Mouse (Mus musculus): Measurements from ENCODE around the gene 4930412O13Rik. TPM values are rescaled to one million over a fixed set of nuclear protein-coding genes. Genes with fewer than 3 reads are reported as not detected.
A peak's percentile ranks its signal among the peaks of the same experiment; 100 is the strongest.

Gene 4930412O13Rik
- not detected in 2 replicates for polyA plus RNA-seq (2015; fragmentation: Nextera tagmentation; extraction: Ambion mirVana)

- no peak within 1 kb of the TSS for H3K9ac ChIP-seq (replicated peaks)
- no peaks in the 10 kb centered on the region for H3K36me3 ChIP-seq
- no peaks in the 10 kb centered on the region for H3K9me3 ChIP-seq
- peak within 1 kb of the TSS; percentile 6; the same call in 1 of the 2 replicates for H3K4me3 ChIP-seq
- H3K4me1 ChIP-seq = peaks cover 52% of the 10 kb centered on the region
- peaks cover 77% of the 10 kb centered on the region for H3K27me3 ChIP-seq
- H3K4me2 ChIP-seq (replicated peaks) = peak within 1 kb of the TSS; percentile 33
- H3K27ac ChIP-seq (replicated peaks) = no peak within 1 kb of the TSS
- no peak for ATAC-seq (replicated peaks)
- WGBS = under 1% methylated on average over 34 of the region's 35 CpGs
These were observed at the start of gene 4930412O13Rik for GRCm38 (mm10) chr2:9881051-9881591. 4930412O13Rik (plus strand) TSS chr2:9881252.

DNA sequence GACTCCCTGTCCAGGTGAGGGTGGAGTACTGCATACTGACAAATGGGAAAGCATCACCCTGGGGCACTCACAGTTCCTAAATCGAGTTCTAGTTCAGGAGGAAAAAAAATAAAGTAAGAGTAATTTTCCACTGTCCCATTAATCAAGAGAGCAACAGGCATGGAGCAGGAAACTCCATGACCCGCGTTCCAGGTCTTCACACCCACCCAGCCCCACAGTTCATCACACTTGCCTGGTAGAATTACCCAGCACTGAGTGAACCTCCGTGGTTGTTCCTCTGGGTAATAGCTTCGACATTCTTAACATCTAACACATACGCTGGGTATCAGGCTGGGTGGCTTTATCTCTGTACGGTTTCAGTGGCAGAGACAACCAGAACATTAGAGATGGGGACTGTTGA lies 47.3 kb upstream of the 4930412O13Rik start:
- Histone ChIP-seq H3K27me3 (no peaks in the 10 kb centered on the region), H3K27ac (replicated peaks) (no peak overlapping the region), H3K9me3 (no peaks in the 10 kb centered on the region), H3K4me3 (no peak overlapping the region), H3K9ac (replicated peaks) (no peak overlapping the region), H3K4me1 (no peaks in the 10 kb centered on the region), H3K4me2 (replicated peaks) (no peak overlapping the region), H3K36me3 (no peaks in the 10 kb centered on the region)
- 90% methylated on average over 7 of the region's 7 CpGs for WGBS
- ATAC-seq (replicated peaks) = no peak

DNA sequence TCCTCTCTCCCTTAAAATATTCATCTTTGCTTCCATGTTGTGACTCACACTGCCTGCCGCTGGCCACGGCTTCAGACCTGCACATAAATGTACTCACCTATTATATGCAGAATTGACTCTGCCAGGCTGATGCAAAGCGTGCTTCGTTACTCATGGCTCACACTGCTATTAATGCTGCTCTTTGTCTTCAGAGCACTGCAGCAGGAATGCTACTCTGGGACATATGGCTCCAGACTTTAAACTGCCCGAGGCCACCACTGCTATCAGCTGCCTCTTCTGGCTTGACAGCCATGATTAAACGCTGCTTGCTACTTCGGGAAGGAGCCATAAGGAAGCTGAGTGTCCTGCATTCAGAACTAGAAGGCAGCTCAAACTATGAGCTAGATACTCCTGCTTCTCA lies 45.9 kb upstream of the 4930412O13Rik start:
- H3K9ac ChIP-seq (replicated peaks) = no peak overlapping the region
- WGBS = 49% methylated on average over 7 of the region's 7 CpGs
- no peaks in the 10 kb centered on the region for H3K36me3 ChIP-seq
- no peak overlapping the region for H3K4me2 ChIP-seq (replicated peaks)
- no peaks in the 10 kb centered on the region for H3K9me3 ChIP-seq
- no peak overlapping the region for H3K4me3 ChIP-seq
- H3K4me1 ChIP-seq = no peaks in the 10 kb centered on the region
- no peak; the same call in 1 of the 2 replicates for ATAC-seq (replicated peaks)
- H3K27me3 ChIP-seq = no peaks in the 10 kb centered on the region
- no peak overlapping the region for H3K27ac ChIP-seq (replicated peaks)

GRCm38 (mm10) chr2:9852851-9853576 lies 28.0 kb upstream of the 4930412O13Rik start:
- ATAC-seq (replicated peaks) = no peak
- H3K4me2 ChIP-seq (replicated peaks) = no peak overlapping the region
- no peak overlapping the region for H3K9ac ChIP-seq (replicated peaks)

GRCm38 (mm10) chr2:9855861-9856260 lies 25.2 kb upstream of the 4930412O13Rik start:
- no peak overlapping the region for H3K9ac ChIP-seq (replicated peaks)
- no peaks in the 10 kb centered on the region for H3K36me3 ChIP-seq
- no peaks in the 10 kb centered on the region for H3K27me3 ChIP-seq
- no peak overlapping the region for H3K27ac ChIP-seq (replicated peaks)
- H3K4me1 ChIP-seq = no peaks in the 10 kb centered on the region
- H3K4me3 ChIP-seq = no peak overlapping the region
- WGBS = 19% methylated on average over 3 of the region's 4 CpGs
- ATAC-seq (replicated peaks) = no peak
- H3K4me2 ChIP-seq (replicated peaks) = no peak overlapping the region
- no peaks in the 10 kb centered on the region for H3K9me3 ChIP-seq

More at GRCm38 (mm10) chr2:9852851-9853576, 28.0 kb upstream of the 4930412O13Rik start:
- Histone ChIP-seq H3K27ac (replicated peaks) (no peak overlapping the region), H3K9me3 (no peaks in the 10 kb centered on the region), H3K36me3 (no peaks in the 10 kb centered on the region), H3K4me3 (no peak overlapping the region), H3K4me1 (no peaks in the 10 kb centered on the region), H3K27me3 (no peaks in the 10 kb centered on the region)
- 47% methylated on average over 13 of the region's 13 CpGs for WGBS

- Histone ChIP-seq H3K4me2 (replicated peaks) (no peak overlapping the region), H3K36me3 (no peaks in the 10 kb centered on the region), H3K27me3 (no peaks in the 10 kb centered on the region), H3K27ac (replicated peaks) (no peak overlapping the region), H3K9me3 (no peaks in the 10 kb centered on the region), H3K4me3 (no peak overlapping the region), H3K4me1 (no peaks in the 10 kb centered on the region), H3K9ac (replicated peaks) (no peak overlapping the region)
- no peak for ATAC-seq (replicated peaks)
- 84% methylated on average over 5 of the region's 5 CpGs for WGBS
These were observed 20.4 kb upstream of the 4930412O13Rik start for GRCm38 (mm10) chr2:9860698-9861097.

DNA sequence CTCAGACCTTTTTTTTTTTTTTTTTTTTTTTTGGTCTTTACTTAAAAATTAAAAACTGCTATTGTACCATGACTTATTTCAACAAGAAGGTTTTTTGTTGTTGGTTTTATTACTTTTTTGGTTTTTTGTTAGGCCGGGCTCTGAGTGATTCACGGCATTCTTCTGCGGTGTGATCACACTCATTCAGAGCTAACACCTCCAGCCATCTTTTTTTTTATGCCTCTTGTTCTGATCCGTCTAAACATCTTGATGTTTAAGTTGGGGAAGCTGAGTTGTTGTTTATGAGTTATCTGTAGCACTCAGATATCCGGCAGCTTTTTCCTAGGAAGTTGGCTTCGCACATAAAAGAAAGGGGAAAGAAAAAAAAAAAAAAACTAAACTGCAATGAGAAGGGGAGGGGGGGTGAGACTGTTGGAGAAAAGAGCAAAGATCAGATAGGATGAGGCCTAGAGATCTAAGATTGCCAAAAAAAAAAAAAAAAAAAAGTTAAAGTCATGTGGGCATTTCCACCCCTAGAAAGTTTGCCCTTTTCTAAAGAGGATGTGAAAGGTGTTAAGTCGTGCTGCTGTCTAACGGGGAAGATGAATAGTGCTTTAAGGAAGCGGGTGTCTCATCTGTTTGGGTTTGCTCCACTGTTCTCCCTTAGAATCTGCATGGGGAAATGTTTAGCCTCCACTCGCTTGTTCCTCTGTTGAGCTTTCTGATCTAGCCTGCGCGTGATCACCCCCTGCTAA lies 13.8 kb upstream of the 4930412O13Rik start:
- Histone ChIP-seq H3K36me3 (no peaks in the 10 kb centered on the region), H3K4me2 (replicated peaks) (no peak overlapping the region), H3K27me3 (peaks cover 36% of the 10 kb centered on the region), H3K4me1 (no peaks in the 10 kb centered on the region), H3K27ac (replicated peaks) (no peak overlapping the region), H3K4me3 (no peak overlapping the region), H3K9ac (replicated peaks) (no peak overlapping the region), H3K9me3 (no peaks in the 10 kb centered on the region)
- 71% methylated on average over 12 of the region's 12 CpGs for WGBS
- no peak for ATAC-seq (replicated peaks)

DNA sequence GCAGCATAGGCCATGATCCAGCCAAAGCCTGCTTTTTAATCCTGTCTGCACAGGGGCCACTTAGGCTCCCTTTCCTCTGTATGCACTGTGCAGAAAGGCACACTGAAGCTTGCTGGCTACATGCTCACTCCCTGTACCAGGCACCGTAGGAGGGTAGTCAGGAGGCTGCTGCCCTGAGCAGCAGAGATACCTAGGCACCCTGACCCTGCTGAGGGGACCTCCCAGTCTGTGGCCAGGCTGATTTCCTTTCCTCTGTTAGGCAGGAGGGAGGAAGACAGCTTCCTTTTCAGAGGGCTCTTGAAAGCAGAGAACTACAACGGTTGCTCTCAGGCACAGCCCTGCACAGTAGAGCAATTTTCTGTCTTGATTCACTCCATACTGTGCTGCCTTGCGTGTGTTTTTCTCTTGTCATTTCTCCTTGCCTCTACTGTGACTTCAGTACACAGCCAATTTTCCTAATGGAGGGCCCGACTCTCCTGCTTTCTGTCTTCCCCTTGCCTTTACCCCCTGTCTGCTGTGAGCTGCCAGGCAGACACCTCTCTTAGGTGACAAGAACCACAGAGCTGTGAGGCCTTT lies 9.8 kb upstream of the 4930412O13Rik start:
- H3K9ac ChIP-seq (replicated peaks) = no peak overlapping the region
- H3K4me1 ChIP-seq = peaks cover 5% of the 10 kb centered on the region; the same call in 1 of the 2 replicates
- no peaks in the 10 kb centered on the region for H3K9me3 ChIP-seq
- H3K4me3 ChIP-seq = no peak overlapping the region
- H3K36me3 ChIP-seq = no peaks in the 10 kb centered on the region
- no peak for ATAC-seq (replicated peaks)
- H3K27me3 ChIP-seq = peaks cover 65% of the 10 kb centered on the region
- no peak overlapping the region for H3K4me2 ChIP-seq (replicated peaks)
- H3K27ac ChIP-seq (replicated peaks) = no peak overlapping the region
- WGBS = 15% methylated on average over 4 of the region's 4 CpGs

DNA sequence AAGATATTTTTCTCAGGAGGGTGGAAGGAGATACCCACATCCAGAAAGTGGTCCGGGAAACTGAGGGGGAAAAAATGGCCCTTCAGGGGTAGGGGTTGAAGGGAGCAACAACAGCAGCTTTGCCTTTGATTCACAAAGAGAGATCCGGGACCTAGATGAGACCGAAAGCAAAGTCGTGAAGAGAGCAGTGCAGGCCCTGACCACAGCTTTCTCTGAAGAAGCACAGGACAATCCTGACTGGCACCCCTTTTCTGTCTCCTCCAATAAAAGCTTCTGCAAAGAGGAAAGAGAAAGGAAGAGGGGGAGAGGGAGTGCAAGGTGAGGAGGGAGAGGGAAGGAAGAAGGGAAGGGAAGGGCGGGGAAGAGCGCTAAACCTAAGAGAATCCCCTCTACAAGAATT lies 9.3 kb upstream of the 4930412O13Rik start:
- no peak overlapping the region for H3K27ac ChIP-seq (replicated peaks)
- no peaks in the 10 kb centered on the region for H3K9me3 ChIP-seq
- 12% methylated on average over 6 of the region's 6 CpGs for WGBS
- H3K4me1 ChIP-seq = peaks cover 6% of the 10 kb centered on the region
- ATAC-seq (replicated peaks) = no peak
- H3K27me3 ChIP-seq = peaks cover 70% of the 10 kb centered on the region
- H3K4me3 ChIP-seq = no peak overlapping the region
- no peak overlapping the region for H3K4me2 ChIP-seq (replicated peaks)
- no peak overlapping the region for H3K9ac ChIP-seq (replicated peaks)
- no peaks in the 10 kb centered on the region for H3K36me3 ChIP-seq

DNA sequence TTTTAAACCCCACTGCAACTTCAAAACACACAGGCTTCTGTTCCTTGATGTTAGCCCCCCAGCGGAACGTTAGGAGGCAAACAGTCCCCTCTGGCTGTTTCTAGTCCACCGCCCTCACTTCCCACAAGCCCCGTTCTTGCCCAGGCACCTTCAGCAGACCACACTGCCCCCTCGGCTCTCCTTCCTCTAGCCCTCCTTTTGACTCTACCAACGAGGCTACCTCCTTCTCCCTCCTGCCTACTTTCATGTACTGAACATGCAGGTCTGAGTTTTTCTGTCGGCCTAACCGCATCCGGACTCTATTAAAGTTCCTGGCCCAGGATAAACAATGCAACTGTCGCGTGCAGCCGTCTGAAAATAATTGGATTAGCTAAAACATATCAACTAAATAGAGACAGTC lies 8.4 kb upstream of the 4930412O13Rik start:
- Histone ChIP-seq H3K36me3 (no peaks in the 10 kb centered on the region), H3K9me3 (no peaks in the 10 kb centered on the region), H3K4me1 (peaks cover 14% of the 10 kb centered on the region), H3K27me3 (peaks cover 78% of the 10 kb centered on the region), H3K4me2 (replicated peaks) (no peak overlapping the region), H3K27ac (replicated peaks) (no peak overlapping the region), H3K9ac (replicated peaks) (no peak overlapping the region), H3K4me3 (no peak overlapping the region)
- ATAC-seq (replicated peaks) = no peak
- 2% methylated on average over 12 of the region's 12 CpGs for WGBS

DNA sequence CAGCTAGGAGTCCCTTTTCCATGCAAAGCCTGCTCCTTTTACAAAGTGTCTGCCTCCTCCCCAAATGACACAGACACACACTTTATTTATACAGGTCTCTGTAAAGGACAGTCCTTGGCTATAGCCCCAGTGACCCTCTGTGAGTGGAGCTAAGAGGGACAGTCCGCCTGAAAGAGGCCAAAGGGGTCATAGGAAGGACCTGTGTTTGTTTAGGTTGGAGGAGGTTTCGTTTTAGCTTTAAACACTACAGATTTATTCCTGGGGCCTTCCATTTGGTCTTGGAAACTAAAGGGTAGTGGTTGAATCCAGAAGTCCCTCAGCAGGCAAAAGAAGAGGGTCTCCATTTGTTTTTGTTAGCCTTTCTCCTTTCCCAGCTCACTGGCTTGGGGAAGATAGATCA lies 7.3 kb upstream of the 4930412O13Rik start:
- no peak for ATAC-seq (replicated peaks)
- Histone ChIP-seq H3K27ac (replicated peaks) (no peak overlapping the region), H3K4me1 (peaks cover 24% of the 10 kb centered on the region), H3K9me3 (no peaks in the 10 kb centered on the region), H3K9ac (replicated peaks) (no peak overlapping the region), H3K4me2 (replicated peaks) (no peak overlapping the region), H3K4me3 (no peak overlapping the region), H3K27me3 (peaks cover 86% of the 10 kb centered on the region), H3K36me3 (no peaks in the 10 kb centered on the region)
- WGBS = 5% methylated on average over 2 of the region's 2 CpGs

Measured in forebrain, embryonic 15.5 days (tissue).